Mouse (Mus musculus) megakaryocyte, embryonic 14.5 days (primary cell): ENCODE results near the gene Ube2b.

ENCODE experiments used
- FLI1 ChIP-seq: IDR thresholded peaks from 2 replicates; pipeline ENCODE4 v1.6.1; 2012; ENCODE audit warnings: low read length, inconsistent platforms, mixed read lengths
- GATA1 ChIP-seq: IDR thresholded peaks from 3 replicates; pipeline ENCODE4 v1.6.1; 2012; ENCODE audit warnings: mixed read lengths, low read length, inconsistent platforms, borderline replicate concordance

- TF ChIP-seq GATA1 (no peak), FLI1 (no peak)
Observed at GRCm38 (mm10) chr11:52037659-52038058, 37.1 kb upstream of the Ube2b start.
